Mouse (Mus musculus): ENCODE measurements around the gene Psmd14.

Psmd14 gene

GRCm38 (mm10) chr2:61711108-61712040 lies at the start of gene Psmd14:
Gene Psmd14, plus strand, starts transcription at chr2:61711694.
- DNase-seq (ENCODE audit: low spot score in 2 of 2), result peak; percentile 43 to 81

- no peak for DNase-seq (ENCODE audit: low spot score in 2 of 2)
Measured at GRCm38 (mm10) chr2:61662833-61663232, 48.7 kb upstream of the Psmd14 start.

- DNase-seq (ENCODE audit: low spot score in 2 of 2), result no peak
Measured at GRCm38 (mm10) chr2:61663573-61664241, 47.8 kb upstream of the Psmd14 start.

GRCm38 (mm10) chr2:61667420-61667819 lies 44.1 kb upstream of the Psmd14 start:
- DNase-seq (ENCODE audit: low spot score in 2 of 2), result no peak

GRCm38 (mm10) chr2:61668260-61668659 lies 43.2 kb upstream of the Psmd14 start:
- DNase-seq (ENCODE audit: low spot score in 2 of 2), result peak in 1 of 2 experiments; percentile 29

- DNase-seq (ENCODE audit: low spot score in 2 of 2), result no peak
Measured at GRCm38 (mm10) chr2:61674555-61674954, 36.9 kb upstream of the Psmd14 start.

GRCm38 (mm10) chr2:61681572-61681971 lies 29.9 kb upstream of the Psmd14 start:
- no peak for DNase-seq (ENCODE audit: low spot score in 2 of 2)

- no peak for DNase-seq (ENCODE audit: low spot score in 2 of 2)
Measured at GRCm38 (mm10) chr2:61686533-61686932, 25.0 kb upstream of the Psmd14 start.

GRCm38 (mm10) chr2:61689086-61689485 lies 22.4 kb upstream of the Psmd14 start:
- DNase-seq (ENCODE audit: low spot score in 2 of 2), result no peak

GRCm38 (mm10) chr2:61709570-61709969 lies 1.9 kb upstream of the Psmd14 start:
- DNase-seq (ENCODE audit: low spot score in 2 of 2), result no peak

- no peak for DNase-seq (ENCODE audit: low spot score in 2 of 2)
Measured at GRCm38 (mm10) chr2:61712526-61712925, 1.0 kb downstream of the Psmd14 start.

GRCm38 (mm10) chr2:61722401-61722982 lies 11.0 kb downstream of the Psmd14 start:
- no peak for DNase-seq (ENCODE audit: low spot score in 2 of 2)

- DNase-seq (ENCODE audit: low spot score in 2 of 2), result no peak
Measured at GRCm38 (mm10) chr2:61732802-61733486, 21.4 kb downstream of the Psmd14 start.

GRCm38 (mm10) chr2:61734175-61734574 lies 22.7 kb downstream of the Psmd14 start:
- no peak for DNase-seq (ENCODE audit: low spot score in 2 of 2)

GRCm38 (mm10) chr2:61746051-61746450 lies 34.6 kb downstream of the Psmd14 start:
- DNase-seq (ENCODE audit: low spot score in 2 of 2), result no peak

GRCm38 (mm10) chr2:61746580-61746979 lies 35.1 kb downstream of the Psmd14 start:
- DNase-seq (ENCODE audit: low spot score in 2 of 2), result no peak

- DNase-seq (ENCODE audit: low spot score in 2 of 2), result no peak
Measured at GRCm38 (mm10) chr2:61747411-61747810, 35.9 kb downstream of the Psmd14 start.

GRCm38 (mm10) chr2:61750702-61751101 lies 39.2 kb downstream of the Psmd14 start:
- DNase-seq (ENCODE audit: low spot score in 2 of 2), result no peak

GRCm38 (mm10) chr2:61751286-61751685 lies 39.8 kb downstream of the Psmd14 start:
- no peak for DNase-seq (ENCODE audit: low spot score in 2 of 2)

GRCm38 (mm10) chr2:61752362-61752761 lies 40.9 kb downstream of the Psmd14 start:
- DNase-seq (ENCODE audit: low spot score in 2 of 2), result no peak

GRCm38 (mm10) chr2:61754989-61755388 lies 43.5 kb downstream of the Psmd14 start:
- no peak for DNase-seq (ENCODE audit: low spot score in 2 of 2)
